Mouse (Mus musculus): ENCODE measurements around the gene Ephb4. TPM values are rescaled to one million over a fixed set of nuclear protein-coding genes. Genes with fewer than 3 reads are reported as not detected.

Gene Ephb4
- polyA plus RNA-seq, 1 experiment from 2014 or later = 28.9 TPM

DNA sequence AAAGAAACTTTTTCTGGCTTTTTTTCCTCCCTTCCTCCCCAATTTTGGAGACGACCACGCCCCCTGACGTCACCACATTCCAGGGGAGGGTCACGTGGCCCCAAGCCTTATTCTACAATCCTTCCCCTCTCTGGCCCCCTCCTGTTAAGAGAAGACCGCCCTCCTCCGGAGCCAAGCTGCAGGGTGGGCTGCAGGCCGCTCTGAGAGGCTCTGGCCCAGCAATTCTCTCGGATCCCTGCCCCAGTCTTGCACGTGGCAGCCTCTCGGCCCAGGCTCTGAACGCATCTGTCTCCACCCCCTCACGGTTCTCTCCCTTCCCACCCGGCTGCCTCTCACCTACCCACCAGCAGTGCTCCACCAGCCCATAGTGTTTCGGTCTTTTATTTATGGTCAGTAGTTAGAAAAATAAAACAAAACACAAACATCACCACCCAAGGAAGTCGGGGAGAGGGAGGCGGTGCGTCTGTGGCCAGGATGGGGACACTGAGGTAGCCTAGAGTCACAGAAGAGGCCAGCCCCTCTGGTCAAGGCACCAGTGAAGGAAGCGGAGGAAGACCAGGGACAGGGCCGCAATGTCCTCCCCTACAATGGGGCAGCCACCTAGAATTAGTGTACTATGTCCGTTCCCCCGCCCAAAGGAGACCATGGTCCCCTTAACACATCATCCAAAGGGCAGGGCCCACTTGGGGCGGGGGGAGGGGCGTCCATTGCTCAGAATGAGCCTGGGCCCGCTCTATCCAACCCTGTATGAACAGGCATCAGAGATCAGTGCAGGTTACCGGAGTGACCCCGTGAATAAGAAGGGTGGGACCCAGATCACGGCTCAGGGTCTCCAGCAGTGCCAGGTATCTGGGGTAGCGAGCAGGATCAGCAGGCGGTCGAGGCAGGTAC lies 35.5 kb upstream of the Ephb4 start, which contains the start of gene Trip6:
TSS of gene Trip6 (minus strand) at position 212 of the 891 bp plus-strand sequence.
- Histone ChIP-seq H3K4me3 (peak within 1 kb of the TSS; percentile 51), H3K27ac (replicated peaks) (peak within 1 kb of the TSS; percentile 80), H3K4me1 (peaks cover 40% of the 10 kb centered on the region), H3K4me2 (replicated peaks) (peak within 1 kb of the TSS; percentile 73), H3K36me3 (peaks cover 38% of the 10 kb centered on the region), H3K27me3 (peaks cover 11% of the 10 kb centered on the region; the same call in 1 of the 2 replicates), H3K9ac (replicated peaks) (peak within 1 kb of the TSS; percentile 74), H3K9me3 (no peaks in the 10 kb centered on the region)
- ATAC-seq (ENCODE audit: low FRiP score, low read depth) = peak; percentile 88
- 13% methylated on average over 30 of the region's 30 CpGs for WGBS

DNA sequence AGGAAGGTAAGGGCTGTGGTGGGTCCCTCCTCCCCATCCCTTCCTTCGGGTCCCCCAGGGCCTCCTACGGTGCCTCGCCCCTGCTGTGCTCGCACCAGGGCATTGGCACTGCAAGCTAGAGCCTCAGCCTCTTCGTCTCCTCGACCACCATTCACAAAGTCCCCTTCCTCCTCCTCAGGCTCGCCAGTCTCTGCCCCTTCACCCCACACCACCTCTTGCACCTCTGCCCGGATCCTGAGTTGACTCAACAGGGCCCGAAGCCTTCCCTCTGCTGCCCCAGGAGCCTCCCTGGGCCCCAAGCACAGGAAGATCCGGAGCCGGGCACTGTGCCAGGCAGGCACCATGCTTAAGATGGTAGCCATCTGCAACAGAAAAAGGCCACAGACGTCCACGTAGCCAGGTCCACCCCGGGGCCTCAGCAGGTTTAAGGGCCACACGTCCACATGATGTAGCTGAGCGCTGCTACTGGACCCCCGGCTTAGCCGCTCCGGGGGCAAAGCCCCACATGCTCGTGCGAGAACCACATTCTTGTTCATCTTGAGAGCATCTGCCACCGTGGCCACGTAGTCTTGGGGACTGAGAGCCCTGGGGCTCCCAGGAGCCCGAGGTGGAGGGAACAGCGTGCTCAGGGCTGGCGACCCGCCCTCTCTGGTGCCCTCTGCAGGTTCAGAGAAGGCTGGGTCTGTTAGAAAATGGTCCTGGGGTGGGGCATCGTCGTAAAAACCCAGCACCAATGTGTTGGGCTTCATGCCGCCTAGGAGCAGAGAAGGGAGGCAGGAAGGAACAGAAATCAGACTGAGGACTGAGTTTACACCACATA lies 34.6 kb upstream of the Ephb4 start:
- Histone ChIP-seq H3K36me3 (peaks cover 38% of the 10 kb centered on the region), H3K4me1 (peaks cover 40% of the 10 kb centered on the region), H3K9me3 (no peaks in the 10 kb centered on the region), H3K4me3 (no peak overlapping the region), H3K27ac (replicated peaks) (peak overlapping the region; percentile 80; the same call in 1 of the 2 replicates), H3K9ac (replicated peaks) (peak overlapping the region; percentile 74), H3K27me3 (peaks cover 11% of the 10 kb centered on the region; the same call in 1 of the 2 replicates), H3K4me2 (replicated peaks) (peak overlapping the region; percentile 73; the same call in 1 of the 2 replicates)
- no peak; the same call in 1 of the 2 replicates for ATAC-seq (ENCODE audit: low FRiP score, low read depth)
- WGBS = 34% methylated on average over 30 of the region's 30 CpGs

DNA sequence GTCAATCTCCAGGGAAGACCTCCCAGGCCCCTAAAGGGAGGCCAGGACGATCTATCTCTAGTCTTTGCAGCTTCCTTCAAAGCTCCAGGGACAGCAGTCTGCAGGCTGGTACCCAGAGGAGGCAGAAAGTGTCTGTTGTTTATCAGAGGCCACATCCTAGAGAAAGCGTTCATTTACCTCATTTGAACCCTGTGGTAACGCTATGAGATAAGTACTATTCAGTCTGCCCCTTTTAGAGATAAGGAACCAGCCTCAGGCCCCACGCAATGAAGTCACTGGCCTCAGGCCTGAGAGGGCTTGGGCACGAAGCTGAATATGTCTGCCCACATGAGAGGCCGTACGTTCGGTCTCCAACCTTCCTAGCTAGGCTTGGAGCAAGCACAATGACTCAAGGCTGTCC lies 32.5 kb upstream of the Ephb4 start:
- 92% methylated on average over 8 of the region's 8 CpGs for WGBS
- Histone ChIP-seq H3K27ac (replicated peaks) (no peak overlapping the region), H3K4me2 (replicated peaks) (no peak overlapping the region), H3K36me3 (peaks cover 46% of the 10 kb centered on the region), H3K4me1 (peaks cover 33% of the 10 kb centered on the region), H3K9ac (replicated peaks) (no peak overlapping the region), H3K4me3 (no peak overlapping the region), H3K9me3 (no peaks in the 10 kb centered on the region), H3K27me3 (peaks cover 11% of the 10 kb centered on the region; the same call in 1 of the 2 replicates)
- no peak for ATAC-seq (ENCODE audit: low FRiP score, low read depth)

DNA sequence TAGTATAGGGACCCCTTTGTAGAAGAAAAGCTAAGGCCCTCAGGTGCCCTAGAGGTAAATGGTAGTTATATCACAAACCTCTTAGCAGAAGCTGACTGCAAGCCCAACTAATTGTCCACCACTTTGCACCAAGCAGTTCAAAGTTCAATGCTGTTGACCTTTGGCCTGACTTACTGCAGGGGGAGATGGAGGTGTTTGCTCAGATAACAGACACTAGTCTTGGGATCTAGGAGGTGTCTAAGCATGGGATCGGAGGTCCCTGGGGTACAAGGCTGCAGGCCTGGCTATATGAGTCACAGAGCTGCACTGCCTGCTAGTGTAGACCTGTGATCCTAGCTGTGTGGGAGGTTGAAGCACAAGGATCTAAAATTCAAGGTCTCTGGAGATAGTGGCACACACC lies 31.3 kb upstream of the Ephb4 start:
- no peak overlapping the region for H3K4me3 ChIP-seq
- H3K4me1 ChIP-seq = peaks cover 21% of the 10 kb centered on the region
- no peak overlapping the region for H3K27ac ChIP-seq (replicated peaks)
- peaks cover 52% of the 10 kb centered on the region for H3K36me3 ChIP-seq
- no peak overlapping the region for H3K4me2 ChIP-seq (replicated peaks)
- no peak for ATAC-seq (ENCODE audit: low FRiP score, low read depth)
- WGBS = 89% methylated on average over 1 of the region's 1 CpGs
- H3K9me3 ChIP-seq = no peaks in the 10 kb centered on the region
- no peak overlapping the region for H3K9ac ChIP-seq (replicated peaks)
- H3K27me3 ChIP-seq = peaks cover 11% of the 10 kb centered on the region; the same call in 1 of the 2 replicates

DNA sequence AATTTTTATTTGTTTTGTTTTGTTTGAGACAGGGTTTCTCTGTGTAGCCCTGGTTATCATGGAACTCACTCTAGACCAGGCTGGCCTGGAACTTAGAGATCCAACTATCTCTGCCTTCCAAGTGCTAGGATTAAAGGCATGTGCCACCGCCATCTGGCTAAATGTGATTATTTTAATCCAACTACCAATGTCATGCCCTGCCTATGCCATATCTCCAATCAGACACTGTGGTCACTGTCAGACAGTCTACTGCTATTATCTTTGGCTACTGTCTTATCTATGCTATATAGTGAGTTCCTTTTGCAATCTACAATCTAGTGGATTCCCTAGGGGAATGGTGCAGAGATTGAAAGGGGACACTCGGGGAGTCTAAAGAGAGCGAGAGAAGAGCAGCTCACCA lies 28.9 kb upstream of the Ephb4 start:
- H3K27me3 ChIP-seq = peaks cover 5% of the 10 kb centered on the region; the same call in 1 of the 2 replicates
- H3K27ac ChIP-seq (replicated peaks) = no peak overlapping the region
- H3K4me3 ChIP-seq = no peak overlapping the region
- no peaks in the 10 kb centered on the region for H3K4me1 ChIP-seq
- WGBS = 93% methylated on average over 3 of the region's 3 CpGs
- H3K9me3 ChIP-seq = no peaks in the 10 kb centered on the region
- no peak for ATAC-seq (ENCODE audit: low FRiP score, low read depth)
- no peak overlapping the region for H3K4me2 ChIP-seq (replicated peaks)
- H3K36me3 ChIP-seq = peaks cover 61% of the 10 kb centered on the region
- no peak overlapping the region for H3K9ac ChIP-seq (replicated peaks)

DNA sequence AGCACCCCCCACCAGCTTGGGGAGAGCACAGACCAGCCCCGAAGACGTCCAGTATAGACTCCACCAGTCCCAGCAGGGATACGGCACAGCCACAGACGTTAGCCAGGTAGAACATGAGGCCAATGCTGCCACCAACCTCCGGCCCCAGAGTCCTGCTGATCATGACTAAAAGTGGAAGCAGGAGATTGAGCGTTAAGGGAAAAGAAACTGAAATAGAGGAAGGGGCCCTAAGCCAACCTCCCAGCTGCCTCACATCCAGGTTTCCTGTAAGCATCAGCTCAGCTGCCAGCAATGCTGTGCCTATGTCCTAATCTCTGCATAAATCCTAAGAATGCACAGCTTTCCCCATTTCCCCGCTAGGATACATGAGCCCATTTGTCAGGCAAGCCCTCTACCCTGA lies 19.0 kb upstream of the Ephb4 start:
- Histone ChIP-seq H3K4me3 (no peak overlapping the region), H3K9ac (replicated peaks) (no peak overlapping the region), H3K4me1 (peaks cover 11% of the 10 kb centered on the region), H3K27ac (replicated peaks) (no peak overlapping the region), H3K4me2 (replicated peaks) (no peak overlapping the region), H3K9me3 (no peaks in the 10 kb centered on the region), H3K27me3 (no peaks in the 10 kb centered on the region), H3K36me3 (peaks cover 17% of the 10 kb centered on the region)
- WGBS = 93% methylated on average over 7 of the region's 7 CpGs
- ATAC-seq (ENCODE audit: low FRiP score, low read depth) = no peak

DNA sequence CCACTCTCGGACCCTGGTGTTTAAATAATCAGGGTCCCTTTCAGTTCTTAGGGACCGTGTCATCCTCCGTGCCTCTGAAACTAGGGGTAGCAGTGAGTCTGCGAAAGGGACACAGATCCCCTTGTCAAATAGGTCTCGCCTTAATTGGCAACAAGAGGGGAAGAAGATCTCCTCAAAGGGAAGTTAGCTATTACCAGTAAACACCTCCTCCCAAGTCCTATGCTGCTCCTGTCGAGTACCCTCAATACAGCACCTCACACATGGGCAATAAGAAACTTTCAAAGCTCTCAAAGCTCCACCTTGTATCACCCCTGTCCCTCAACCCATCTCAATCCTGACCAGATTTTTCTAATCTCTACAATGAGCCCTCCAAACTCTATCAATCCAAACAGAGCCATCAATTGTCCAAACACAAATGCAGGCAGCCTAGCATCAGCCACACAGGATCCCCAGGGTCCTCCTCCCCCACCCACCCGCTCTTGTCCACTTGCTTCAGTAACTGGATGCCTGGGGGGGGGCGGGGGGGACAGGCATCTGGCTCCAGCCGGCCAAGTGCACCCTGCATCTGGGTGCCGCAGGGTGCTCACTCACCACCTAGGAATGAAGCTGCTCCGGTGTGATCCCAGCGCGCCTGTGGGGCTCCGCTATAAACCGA lies 16.9 kb upstream of the Ephb4 start:
- ATAC-seq (ENCODE audit: low FRiP score, low read depth) = no peak; the same call in 1 of the 2 replicates
- peak overlapping the region; percentile 69 for H3K4me3 ChIP-seq
- H3K4me1 ChIP-seq = peaks cover 11% of the 10 kb centered on the region
- peaks cover 3% of the 10 kb centered on the region; the same call in 1 of the 2 replicates for H3K36me3 ChIP-seq
- H3K27me3 ChIP-seq = 0 out of 2 replicates have a peak, but pooled peaks cover 5% of the 10 kb centered on the region
- H3K9me3 ChIP-seq = no peaks in the 10 kb centered on the region
- peak overlapping the region; percentile 85 for H3K9ac ChIP-seq (replicated peaks)
- H3K27ac ChIP-seq (replicated peaks) = peak overlapping the region; percentile 76
- 15% methylated on average over 15 of the region's 15 CpGs for WGBS
- H3K4me2 ChIP-seq (replicated peaks) = peak overlapping the region; percentile 95

DNA sequence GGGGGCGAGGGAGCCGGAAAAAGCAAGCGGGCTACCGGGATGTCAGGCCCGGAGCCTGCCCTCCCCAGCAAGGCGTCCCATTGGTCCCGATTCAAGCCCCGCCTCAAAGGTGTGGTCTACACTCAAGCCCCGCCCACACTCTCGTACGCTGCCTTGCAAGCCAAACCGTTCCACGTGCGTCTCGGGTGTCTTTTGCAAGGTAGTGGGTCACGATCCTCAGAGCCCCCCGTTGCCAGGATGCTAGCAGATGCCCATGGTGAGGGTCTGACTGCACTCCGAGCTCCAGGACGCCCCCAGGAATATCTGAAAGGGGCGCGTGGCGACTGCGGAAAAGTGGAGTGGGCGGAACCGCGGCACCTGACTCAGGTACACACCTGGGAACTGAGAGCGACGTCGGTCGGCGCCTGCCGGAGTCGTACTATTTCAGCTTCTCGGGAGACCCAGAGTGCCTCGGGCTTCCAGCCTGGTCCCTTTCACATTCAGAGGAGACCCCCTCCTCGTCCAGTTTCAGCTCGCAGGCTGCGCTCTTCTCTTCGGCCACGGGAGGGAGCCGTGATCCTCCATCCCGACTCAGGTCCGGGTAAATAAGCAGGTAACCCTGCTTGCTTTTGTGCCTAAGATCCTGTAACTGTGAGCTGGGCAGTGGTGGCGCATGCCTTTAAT lies 16.3 kb upstream of the Ephb4 start, which contains the start of gene Slc12a9:
TSS of gene Slc12a9 (minus strand) at position 86 of the 663 bp plus-strand sequence.
- under 1% methylated on average over 44 of the region's 44 CpGs for WGBS
- peak; percentile 87 for ATAC-seq (ENCODE audit: low FRiP score, low read depth)

DNA sequence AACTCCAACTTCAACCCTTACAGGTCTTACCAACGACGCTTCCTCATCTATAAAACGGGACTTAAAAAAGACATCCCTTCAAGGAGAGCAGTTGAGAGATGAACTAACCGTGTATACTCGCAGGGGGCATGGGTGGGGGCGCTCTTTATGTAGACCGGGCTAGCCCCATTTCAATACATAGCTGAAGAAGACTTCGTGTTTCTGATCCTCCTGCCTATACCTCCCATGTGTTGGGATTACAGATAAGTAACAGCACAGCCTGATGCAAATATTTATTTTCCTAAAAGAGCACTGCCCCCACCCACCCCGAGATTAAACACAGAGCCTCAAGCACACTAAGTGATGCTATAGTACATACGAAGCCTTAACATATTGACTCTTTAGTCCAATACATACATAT lies 15.6 kb upstream of the Ephb4 start:
- Histone ChIP-seq H3K4me3 (no peak overlapping the region), H3K27ac (replicated peaks) (no peak overlapping the region), H3K9ac (replicated peaks) (no peak overlapping the region), H3K4me2 (replicated peaks) (peak overlapping the region; percentile 95; the same call in 1 of the 2 replicates), H3K9me3 (no peaks in the 10 kb centered on the region), H3K4me1 (peaks cover 19% of the 10 kb centered on the region), H3K36me3 (0 out of 2 replicates have a peak, but pooled peaks cover 3% of the 10 kb centered on the region), H3K27me3 (0 out of 2 replicates have a peak, but pooled peaks cover 5% of the 10 kb centered on the region)
- WGBS = 60% methylated on average over 10 of the region's 10 CpGs
- no peak for ATAC-seq (ENCODE audit: low FRiP score, low read depth)

More for the DNA sequence above, 16.3 kb upstream of the Ephb4 start, which contains the start of gene Slc12a9:
- peak within 1 kb of the TSS; percentile 95 for H3K4me2 ChIP-seq (replicated peaks)
- H3K9me3 ChIP-seq = no peaks in the 10 kb centered on the region
- 0 out of 2 replicates have a peak, but pooled peaks cover 5% of the 10 kb centered on the region for H3K27me3 ChIP-seq
- H3K27ac ChIP-seq (replicated peaks) = peak within 1 kb of the TSS; percentile 76
- H3K4me1 ChIP-seq = peaks cover 12% of the 10 kb centered on the region
- H3K4me3 ChIP-seq = peak within 1 kb of the TSS; percentile 69
- H3K36me3 ChIP-seq = 0 out of 2 replicates have a peak, but pooled peaks cover 3% of the 10 kb centered on the region
- H3K9ac ChIP-seq (replicated peaks) = peak within 1 kb of the TSS; percentile 85

DNA sequence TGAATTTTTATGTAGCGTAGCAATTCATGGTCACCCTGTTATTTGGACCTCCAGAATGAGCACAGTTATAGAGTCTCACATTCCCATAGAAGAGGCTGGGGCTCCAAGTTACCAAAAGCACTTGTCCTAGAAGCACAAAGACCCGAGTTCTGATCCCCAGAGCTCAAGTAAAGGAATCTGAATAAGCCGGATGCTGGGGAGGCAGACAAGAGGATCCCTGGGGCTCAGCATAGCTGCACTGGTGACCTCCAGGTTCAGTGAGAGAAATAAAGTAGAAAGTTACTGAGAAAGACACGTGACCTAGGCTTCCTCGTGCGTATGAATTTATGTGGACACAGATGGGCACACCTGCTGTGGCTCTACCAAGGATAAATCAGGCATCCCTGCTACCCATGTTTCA lies 14.8 kb upstream of the Ephb4 start:
- ATAC-seq (ENCODE audit: low FRiP score, low read depth) = no peak
- peaks cover 26% of the 10 kb centered on the region for H3K4me1 ChIP-seq
- H3K27ac ChIP-seq (replicated peaks) = no peak overlapping the region
- 0 out of 2 replicates have a peak, but pooled peaks cover 3% of the 10 kb centered on the region for H3K36me3 ChIP-seq
- no peak overlapping the region for H3K4me2 ChIP-seq (replicated peaks)
- no peak overlapping the region for H3K4me3 ChIP-seq
- H3K9me3 ChIP-seq = no peaks in the 10 kb centered on the region
- no peak overlapping the region for H3K9ac ChIP-seq (replicated peaks)
- 66% methylated on average over 6 of the region's 6 CpGs for WGBS
- 0 out of 2 replicates have a peak, but pooled peaks cover 5% of the 10 kb centered on the region for H3K27me3 ChIP-seq
